Mouse (Mus musculus) myocyte (in vitro differentiated cells): ENCODE data around the gene Zdhhc1.

Experiments used
- CEBPB ChIP-seq: IDR thresholded peaks from 2 replicates; pipeline ENCODE4 v1.6.1; 2011; ENCODE audit warnings: mild to moderate bottlenecking, moderate library complexity; ENCODE audit not compliant: poor library complexity, insufficient read depth, severe bottlenecking
- E2F4 ChIP-seq: IDR thresholded peaks from one replicate; pipeline ENCODE4 v1.6.1; 2011; ENCODE audit warnings: mild to moderate bottlenecking, control low read depth, moderate library complexity; ENCODE audit not compliant: insufficient read depth
- MAX ChIP-seq: IDR thresholded peaks from one replicate; pipeline ENCODE4 v1.6.1; 2011; ENCODE audit warnings: low read depth, mild to moderate bottlenecking, control low read depth
- MYOD1 ChIP-seq, 3 experiments: IDR thresholded peaks; one replicate each; pipeline ENCODE4 v1.6.1; 2011; ENCODE audit warnings: control low read depth in 2 of 3, low read depth in 2 of 3, mild to moderate bottlenecking in 2 of 3, moderate library complexity in 1 of 3; ENCODE audit not compliant: insufficient read length in 2 of 3, control insufficient read depth in 1 of 3
- POLR2A ChIP-seq: IDR thresholded peaks from one replicate; pipeline ENCODE4 v1.6.1; 2011; ENCODE audit warnings: low read depth, mild to moderate bottlenecking, control low read depth, moderate library complexity; ENCODE audit not compliant: insufficient read length
- POLR2AphosphoS2 ChIP-seq: IDR thresholded peaks from one replicate; pipeline ENCODE4 v1.6.1; 2011; ENCODE audit warnings: low read depth, control low read depth; ENCODE audit not compliant: insufficient read length
- TCF12 ChIP-seq: IDR thresholded peaks from one replicate; pipeline ENCODE4 v1.6.1; 2011; ENCODE audit warnings: mild to moderate bottlenecking, control low read depth; ENCODE audit not compliant: poor library complexity, insufficient read depth, severe bottlenecking
- USF1 ChIP-seq: IDR thresholded peaks from one replicate; pipeline ENCODE4 v1.6.1; 2011; ENCODE audit warnings: low read depth, mild to moderate bottlenecking, control low read depth, moderate library complexity

GRCm38 (mm10) chr8:105475254-105475653 is 21.4 kb downstream of the Zdhhc1 start:
- TF ChIP-seq POLR2A = no peak
- no peak for TF ChIP-seq MAX
- no peak for TF ChIP-seq MYOD1 (IDR thresholded peaks at IDR 0.05; ENCODE audit: control insufficient read depth in 1 of 3, insufficient read length in 2 of 3, low read depth in 2 of 3)
- no peak for TF ChIP-seq CEBPB
- TF ChIP-seq E2F4 = no peak
- TF ChIP-seq POLR2AphosphoS2 = no peak
- no peak for TF ChIP-seq TCF12
- TF ChIP-seq USF1 = no peak
